Mouse (Mus musculus) bone marrow, adult 2 months (tissue): ENCODE measurements around the gene Sdk1. TPM values are rescaled to one million over a fixed set of nuclear protein-coding genes. Genes with fewer than 3 reads are reported as not detected.

ENCODE experiments used
- H3K27ac ChIP-seq: fragments of 200-500 bp; 2 replicates; pipeline ENCODE4 v1.5.1; 2012; ENCODE audit warnings: low read depth, mild to moderate bottlenecking, control low read depth, inconsistent platforms, low read length; ENCODE audit not compliant: control insufficient read depth, poor library complexity, insufficient read depth
- H3K4me1 ChIP-seq: fragments of 200-500 bp; 2 replicates; pipeline ENCODE4 v1.6.1; 2011; ENCODE audit warnings: low read length; ENCODE audit not compliant: control insufficient read depth, insufficient read depth
- H3K4me3 ChIP-seq: fragments of 200-500 bp; replicated peaks from 2 replicates; pipeline ENCODE3; 2011; ENCODE audit warnings: mild to moderate bottlenecking, low read depth, low read length, control low read depth; ENCODE audit not compliant: control insufficient read depth
- CTCF ChIP-seq: fragments of 200-500 bp; IDR thresholded peaks from 2 replicates; pipeline ENCODE4 v1.5.1; 2011; ENCODE audit warnings: low read length, control low read depth; ENCODE audit not compliant: control insufficient read depth, insufficient read depth
- POLR2A ChIP-seq: fragments of 200-500 bp; IDR thresholded peaks from 2 replicates; pipeline ENCODE4 v1.6.1; 2011; ENCODE audit warnings: low read depth, mild to moderate bottlenecking, control low read depth, low read length, borderline replicate concordance; ENCODE audit not compliant: control insufficient read depth
- WGBS: fragments of 180-500 bp; shearing (Covaris S2); methylation state at CpG from one replicate; pipeline ENCODE4 v1.1.7; 2018; 5-methylcytosine and 5-hydroxymethylcytosine counted together
- polyA plus RNA-seq: library from polyadenylated mRNA; stranded (reverse); fragments of >200 nt; gene quantifications from 2 replicates; pipeline ENCODE4 v1.2.4, GENCODE M21; 2011; ENCODE audit warnings: low replicate concordance; ENCODE audit not compliant: missing spikeins, insufficient read depth, insufficient read length

Gene Sdk1
- polyA plus RNA-seq, 1 experiment: 0.27 TPM

DNA sequence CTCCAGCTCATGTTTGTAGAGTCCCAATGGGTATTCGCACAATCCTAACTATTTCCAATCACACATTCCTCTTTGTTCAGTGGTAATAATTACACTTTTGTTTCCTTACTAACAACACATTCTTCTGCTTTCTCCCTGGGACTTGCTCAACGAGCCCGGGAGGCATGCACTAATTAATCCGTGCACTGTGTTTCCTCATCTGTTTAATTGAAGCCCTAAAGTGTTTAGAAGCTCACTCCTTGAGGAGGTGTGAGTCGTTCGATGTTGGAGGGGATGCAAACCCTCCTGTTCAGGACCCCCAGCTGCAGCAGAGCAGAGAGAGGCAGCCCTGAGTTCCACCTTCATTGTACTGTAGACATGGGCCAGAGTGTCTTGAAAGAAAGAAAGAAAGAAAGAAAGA lies 452.4 kb downstream of the Sdk1 start:
- WGBS: 70% methylated on average over 6 of the region's 6 CpGs
- Histone ChIP-seq H3K27ac (no peak overlapping the region), H3K4me3 (no peak overlapping the region), H3K4me1 (no peaks in the 10 kb centered on the region)
- no peak for TF ChIP-seq CTCF
- TF ChIP-seq POLR2A: no peak

DNA sequence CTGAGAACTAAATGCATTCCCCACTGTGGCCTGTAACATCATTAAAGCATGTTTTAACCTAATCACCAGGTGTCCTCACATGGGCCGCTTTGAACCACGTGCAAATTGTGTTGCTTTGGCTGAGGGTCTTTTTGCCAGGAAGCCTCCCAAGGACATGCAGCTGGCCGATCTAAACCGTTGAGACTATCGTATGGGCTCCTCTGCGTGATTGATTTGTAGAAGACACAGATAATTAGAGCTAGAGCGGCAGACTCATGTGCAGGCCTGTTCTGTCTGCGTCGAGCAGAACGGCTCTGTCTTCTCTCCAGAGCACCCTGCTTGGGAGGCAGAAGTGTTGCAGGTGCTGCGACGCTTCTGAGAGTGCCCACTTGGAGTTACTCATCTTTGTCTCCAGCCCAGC lies 453.6 kb downstream of the Sdk1 start:
- Histone ChIP-seq H3K4me1 (no peaks in the 10 kb centered on the region), H3K4me3 (no peak overlapping the region), H3K27ac (no peak overlapping the region)
- 81% methylated on average over 12 of the region's 12 CpGs for WGBS
- no peak for TF ChIP-seq CTCF
- no peak for TF ChIP-seq POLR2A

- H3K4me3 ChIP-seq: no peak overlapping the region
- no peak for TF ChIP-seq POLR2A
- no peak overlapping the region for H3K27ac ChIP-seq
- 68% methylated on average over 3 of the region's 3 CpGs for WGBS
- H3K4me1 ChIP-seq: no peaks in the 10 kb centered on the region
These were observed 457.1 kb downstream of the Sdk1 start for GRCm38 (mm10) chr5:141698406-141698805.

DNA sequence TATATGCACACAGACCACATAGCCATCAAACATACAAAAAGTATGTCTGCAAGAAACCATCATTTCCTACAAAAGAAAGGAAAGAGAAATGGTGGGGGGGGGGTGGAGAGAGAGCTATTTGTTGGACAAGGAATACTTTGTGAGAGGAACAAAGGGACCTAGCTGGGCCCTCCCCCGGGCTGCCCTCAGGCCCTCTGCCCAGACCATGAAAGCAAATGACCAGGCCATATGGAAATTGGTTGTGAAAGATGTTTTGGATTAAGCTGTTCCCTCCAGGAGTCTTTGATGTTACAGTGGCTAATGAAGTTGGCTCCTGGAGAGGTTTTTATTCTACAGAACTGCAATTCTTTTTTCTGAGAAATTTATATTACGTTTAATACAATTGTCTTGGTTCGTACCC lies 479.5 kb downstream of the Sdk1 start:
- Histone ChIP-seq H3K4me1 (no peaks in the 10 kb centered on the region), H3K4me3 (no peak overlapping the region), H3K27ac (no peak overlapping the region)
- 73% methylated on average over 3 of the region's 3 CpGs for WGBS
- no peak for TF ChIP-seq CTCF
- no peak for TF ChIP-seq POLR2A

GRCm38 (mm10) chr5:141727968-141728367 lies 486.7 kb downstream of the Sdk1 start:
- no peaks in the 10 kb centered on the region for H3K4me1 ChIP-seq
- TF ChIP-seq POLR2A: no peak
- no peak overlapping the region for H3K4me3 ChIP-seq
- 47% methylated on average over 2 of the region's 2 CpGs for WGBS
- H3K27ac ChIP-seq: no peak overlapping the region

DNA sequence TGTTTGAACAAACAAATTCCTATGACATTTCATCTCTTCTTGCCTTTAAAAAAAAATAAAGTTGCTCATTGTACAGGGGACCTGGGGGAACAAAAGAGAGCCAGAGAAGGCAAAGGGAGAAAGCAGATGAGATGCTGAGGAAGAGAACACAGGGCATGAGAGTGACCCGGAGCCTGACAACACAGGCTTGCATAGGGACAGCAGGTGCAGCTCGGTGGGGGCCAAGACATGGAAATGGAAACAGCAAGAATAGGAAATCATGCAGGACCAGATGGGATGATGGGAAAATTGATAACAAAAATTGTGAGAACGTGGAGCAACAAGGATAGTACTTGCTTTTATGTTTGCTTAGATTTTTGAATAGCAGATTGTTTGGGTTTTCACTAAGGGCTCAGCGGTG lies 488.7 kb downstream of the Sdk1 start:
- TF ChIP-seq CTCF (no peak), POLR2A (no peak)
- H3K4me3 ChIP-seq: no peak overlapping the region
- H3K27ac ChIP-seq: no peak overlapping the region
- no peaks in the 10 kb centered on the region for H3K4me1 ChIP-seq
- WGBS: 69% methylated on average over 4 of the region's 4 CpGs

- H3K4me1 ChIP-seq: no peaks in the 10 kb centered on the region
- H3K4me3 ChIP-seq: no peak overlapping the region
- no peak overlapping the region for H3K27ac ChIP-seq
- WGBS: 62% methylated on average over 5 of the region's 5 CpGs
- TF ChIP-seq POLR2A (no peak), CTCF (0 out of 2 replicates have a peak, but pooled peaks have one; percentile 7)
These were observed 497.4 kb downstream of the Sdk1 start for GRCm38 (mm10) chr5:141738725-141739124.

DNA sequence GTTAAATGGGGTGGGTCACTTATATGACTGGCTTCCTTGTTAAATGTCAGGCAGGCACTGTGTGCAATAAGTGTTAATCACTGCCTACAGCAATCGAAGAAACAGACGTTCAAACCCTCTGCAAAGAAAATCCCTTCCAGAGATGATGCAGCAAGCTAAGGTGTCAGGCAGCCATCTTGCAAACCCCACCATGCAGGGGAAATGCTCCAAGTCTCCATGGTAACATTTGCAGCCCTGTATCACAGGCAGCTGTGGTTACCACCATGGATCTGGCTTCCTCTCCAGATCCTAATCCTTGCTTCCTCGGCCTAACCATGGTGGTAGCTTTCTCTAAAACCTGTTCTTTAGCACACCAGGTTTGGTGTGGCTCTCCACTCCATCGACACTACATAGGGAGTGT lies 507.5 kb downstream of the Sdk1 start:
- H3K4me1 ChIP-seq: no peaks in the 10 kb centered on the region; the same call in 1 of the 2 replicates
- TF ChIP-seq POLR2A: no peak
- 69% methylated on average over 4 of the region's 4 CpGs for WGBS
- no peak overlapping the region for H3K27ac ChIP-seq
- H3K4me3 ChIP-seq: no peak overlapping the region

GRCm38 (mm10) chr5:141754278-141754677 lies 513.0 kb downstream of the Sdk1 start:
- no peaks in the 10 kb centered on the region; the same call in 1 of the 2 replicates for H3K4me1 ChIP-seq
- TF ChIP-seq POLR2A (no peak), CTCF (no peak)
- 4% methylated on average over 7 of the region's 7 CpGs for WGBS
- no peak overlapping the region for H3K27ac ChIP-seq
- no peak overlapping the region for H3K4me3 ChIP-seq
